Mouse (Mus musculus) liver, adult (tissue): ENCODE measurements around the gene Zkscan7.

Experiments used
- GATA4 ChIP-seq: IDR thresholded peaks from 2 replicates; pipeline ENCODE4 v1.6.1; 2014; ENCODE audit warnings: mild to moderate bottlenecking, low read length; ENCODE audit not compliant: insufficient replicate concordance

The Zkscan7 gene

GRCm38 (mm10) chr9:122885385-122885784 is at the start of gene Zkscan7:
Gene Zkscan7 (plus strand): TSS chr9:122885685.
- TF ChIP-seq GATA4: no peak

GRCm38 (mm10) chr9:122836126-122836525 is 49.4 kb upstream of the Zkscan7 start:
- no peak for TF ChIP-seq GATA4

GRCm38 (mm10) chr9:122836790-122837189 is 48.7 kb upstream of the Zkscan7 start:
- no peak for TF ChIP-seq GATA4

DNA sequence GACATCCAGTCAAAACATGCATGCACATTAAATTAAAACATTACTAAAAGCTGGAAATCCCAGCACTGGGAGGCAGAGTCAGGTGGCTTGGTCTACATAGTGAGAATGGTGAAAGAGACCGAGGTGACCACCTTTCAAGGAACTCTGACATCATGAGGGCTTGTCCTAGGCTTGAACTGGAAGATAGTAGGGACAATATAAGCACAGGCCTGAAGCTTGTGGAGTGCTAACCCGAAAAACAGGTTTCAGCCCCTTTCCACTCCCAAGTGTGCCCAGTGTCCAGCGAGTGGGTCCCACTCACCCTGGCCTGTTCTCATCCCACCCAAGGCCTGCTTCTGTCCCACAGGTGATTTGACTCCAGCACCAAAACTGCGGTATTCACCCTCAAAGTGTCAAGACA is 48.3 kb upstream of the Zkscan7 start:
- no peak for TF ChIP-seq GATA4

DNA sequence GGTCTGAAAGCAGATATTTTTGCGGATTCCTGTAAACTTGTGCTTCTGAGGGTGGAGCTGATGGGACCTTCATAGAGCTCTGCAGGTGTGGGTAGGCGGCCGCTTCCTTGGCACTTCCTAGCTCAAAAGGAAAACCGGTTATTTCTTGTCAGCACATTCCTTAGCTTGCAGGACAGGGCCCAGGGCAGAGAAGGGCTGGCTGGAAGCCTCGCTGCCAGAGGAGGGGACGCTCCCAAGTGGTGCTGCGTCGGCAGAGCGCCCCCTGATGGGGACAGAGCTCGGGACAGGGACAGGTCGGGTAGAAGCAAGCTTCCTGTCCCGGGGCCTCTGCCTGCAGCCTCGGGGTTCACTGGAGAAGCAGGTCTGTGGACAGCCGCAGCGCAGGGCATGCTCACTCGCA is 47.8 kb upstream of the Zkscan7 start:
- no peak for TF ChIP-seq GATA4

DNA sequence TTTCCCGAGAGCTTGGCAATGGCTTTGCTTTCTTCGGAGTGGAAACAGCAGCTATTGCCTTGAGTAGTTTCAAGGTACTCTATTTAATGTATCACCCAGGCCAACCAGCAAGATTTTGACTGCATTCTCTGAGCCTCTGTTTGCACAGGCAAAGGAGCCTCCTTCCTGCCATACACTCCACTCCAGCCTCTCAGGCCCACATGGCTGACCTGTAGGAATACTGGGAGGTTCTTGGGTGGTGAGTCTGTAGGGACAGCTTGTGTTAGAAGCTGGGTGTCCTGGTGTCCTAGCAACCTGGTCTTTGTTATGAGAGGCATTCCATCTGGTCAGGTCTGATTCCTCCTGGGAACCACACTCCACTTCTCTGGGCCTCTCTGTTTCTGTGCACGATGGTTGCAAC is 41.7 kb upstream of the Zkscan7 start, which contains the start of gene Gm35549:
TSS of gene Gm35549 (minus strand) at position 276 of the 400 bp plus-strand sequence.
- TF ChIP-seq GATA4: no peak

- TF ChIP-seq GATA4: peak; percentile 98
These were observed 39.9 kb upstream of the Zkscan7 start for GRCm38 (mm10) chr9:122845621-122846020.

- no peak for TF ChIP-seq GATA4
These were observed 39.3 kb upstream of the Zkscan7 start for GRCm38 (mm10) chr9:122846156-122846555.

- no peak for TF ChIP-seq GATA4
These were observed 31.0 kb upstream of the Zkscan7 start for GRCm38 (mm10) chr9:122854526-122854925.

DNA sequence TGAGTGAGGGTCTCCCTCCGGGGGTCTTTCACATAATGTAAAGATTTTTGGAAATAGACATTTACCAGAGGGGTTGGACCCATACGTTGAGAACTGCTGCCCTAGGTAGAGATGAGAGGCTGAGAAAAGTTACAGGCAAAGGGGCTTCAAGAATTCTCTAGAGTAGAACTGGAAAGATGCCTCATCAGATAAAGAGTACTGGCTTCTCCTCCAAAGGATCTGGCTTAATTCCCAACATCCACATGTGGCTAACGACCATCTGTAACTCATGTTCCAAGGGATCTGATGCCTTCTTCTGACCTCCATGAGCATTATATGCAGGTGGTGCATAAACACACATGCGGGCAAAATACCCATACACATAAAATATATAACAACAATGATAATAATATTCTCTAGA is 29.9 kb upstream of the Zkscan7 start:
- peak; percentile 63; the same call in 1 of the 2 replicates for TF ChIP-seq GATA4

GRCm38 (mm10) chr9:122856716-122857115 is 28.8 kb upstream of the Zkscan7 start:
- TF ChIP-seq GATA4: no peak

DNA sequence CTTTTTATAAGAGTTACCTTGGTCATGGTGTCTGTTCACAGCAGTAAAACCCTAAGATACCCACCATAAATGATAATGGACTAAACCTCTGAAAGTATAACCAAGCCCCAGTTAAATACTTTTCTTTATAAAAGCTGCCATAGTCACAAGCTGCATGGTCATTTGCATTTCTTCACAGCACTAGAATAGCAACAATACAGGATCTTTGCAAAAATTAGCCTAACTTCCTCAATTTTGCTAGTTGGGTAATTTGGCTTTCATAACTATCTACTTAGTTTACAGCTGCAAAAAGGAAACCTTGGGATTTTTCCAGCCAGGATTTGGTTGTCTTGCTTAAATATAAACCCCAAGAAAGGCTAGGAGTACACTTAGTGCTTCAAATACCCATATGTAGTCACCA is 24.7 kb upstream of the Zkscan7 start:
- no peak for TF ChIP-seq GATA4

DNA sequence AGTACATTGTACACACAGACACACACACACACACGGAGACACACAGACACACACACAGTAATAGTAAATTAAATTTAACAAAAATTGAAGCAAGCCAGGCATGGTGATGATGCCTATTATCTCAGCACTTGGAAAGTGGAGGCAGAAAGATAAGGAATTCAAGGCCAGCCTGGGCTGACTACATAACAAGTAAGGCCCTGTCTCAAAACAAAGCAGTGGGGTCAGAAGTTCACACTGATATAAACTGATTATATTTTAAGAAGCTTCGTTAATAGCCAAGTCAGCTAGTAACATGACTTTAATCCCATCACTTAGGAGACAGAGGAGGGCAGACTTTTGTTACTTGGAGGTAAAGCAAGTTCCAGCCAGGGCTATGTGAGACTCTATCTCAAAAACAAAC is 21.8 kb upstream of the Zkscan7 start:
- TF ChIP-seq GATA4: peak; percentile 75; the same call in 1 of the 2 replicates

GRCm38 (mm10) chr9:122864848-122865247 is 20.6 kb upstream of the Zkscan7 start:
- no peak for TF ChIP-seq GATA4

DNA sequence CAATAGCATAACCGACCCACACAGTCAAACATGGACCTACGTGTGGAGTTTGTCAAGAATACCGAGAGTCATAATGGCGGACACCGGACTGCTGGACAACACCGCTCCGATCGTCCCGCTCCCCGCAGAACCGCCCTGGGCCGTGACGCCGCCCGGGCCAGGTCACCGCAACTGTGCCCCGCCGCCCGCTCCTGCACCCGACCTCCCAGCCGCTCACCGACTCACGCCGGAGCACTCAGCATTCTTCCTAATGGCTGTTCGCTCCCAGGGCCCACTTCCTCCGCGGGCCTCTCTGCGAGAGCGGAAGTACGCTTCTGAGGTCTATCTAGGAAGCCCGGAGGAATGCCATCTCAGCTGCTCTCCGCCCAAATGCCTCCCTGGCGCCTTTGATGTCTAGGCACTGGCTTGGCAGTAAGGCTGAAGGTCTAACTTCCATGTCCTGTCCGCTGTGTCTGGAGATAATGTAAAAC is 19.8 kb upstream of the Zkscan7 start, which contains the start of gene Zfp445:
TSS of gene Zfp445 (minus strand) at position 310 of the 470 bp plus-strand sequence.
- TF ChIP-seq GATA4: no peak; the same call in 1 of the 2 replicates

- no peak for TF ChIP-seq GATA4
These were observed 19.3 kb upstream of the Zkscan7 start for GRCm38 (mm10) chr9:122866192-122866591.

GRCm38 (mm10) chr9:122872595-122872994 is 12.9 kb upstream of the Zkscan7 start:
- TF ChIP-seq GATA4: no peak
